Mouse (Mus musculus) CD4-positive, CD25-positive, alpha-beta regulatory T cell, adult 2 months (primary cell): ENCODE measurements around the gene Lsm14b.

Experiments
- DNase-seq: peaks from one replicate; pipeline ENCODE4 v3.0.0-alpha.2; 2012; ENCODE audit warnings: low read depth, low spot score

Lsm14b gene

DNA sequence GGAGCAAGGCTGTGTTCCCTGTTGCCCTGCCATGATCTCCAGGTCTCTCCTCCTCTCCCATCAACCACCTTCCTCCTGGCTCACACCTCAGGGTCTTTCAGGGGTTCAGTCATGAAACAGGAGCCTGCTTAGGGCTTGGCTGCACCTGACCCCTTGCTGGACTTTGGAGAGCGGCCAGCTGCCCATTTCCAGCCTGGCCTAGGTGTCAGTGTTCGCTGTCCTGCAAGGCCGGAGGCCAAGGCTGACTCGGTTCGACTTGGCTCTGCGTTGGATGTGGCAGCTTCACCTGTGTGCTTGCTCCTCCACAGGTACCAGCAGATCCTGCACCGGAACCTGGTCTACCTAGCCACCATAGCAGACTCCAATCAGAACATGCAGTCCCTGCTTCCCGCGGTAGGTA, 28.2 kb downstream of the Lsm14b start:
- DNase-seq = no peak

DNA sequence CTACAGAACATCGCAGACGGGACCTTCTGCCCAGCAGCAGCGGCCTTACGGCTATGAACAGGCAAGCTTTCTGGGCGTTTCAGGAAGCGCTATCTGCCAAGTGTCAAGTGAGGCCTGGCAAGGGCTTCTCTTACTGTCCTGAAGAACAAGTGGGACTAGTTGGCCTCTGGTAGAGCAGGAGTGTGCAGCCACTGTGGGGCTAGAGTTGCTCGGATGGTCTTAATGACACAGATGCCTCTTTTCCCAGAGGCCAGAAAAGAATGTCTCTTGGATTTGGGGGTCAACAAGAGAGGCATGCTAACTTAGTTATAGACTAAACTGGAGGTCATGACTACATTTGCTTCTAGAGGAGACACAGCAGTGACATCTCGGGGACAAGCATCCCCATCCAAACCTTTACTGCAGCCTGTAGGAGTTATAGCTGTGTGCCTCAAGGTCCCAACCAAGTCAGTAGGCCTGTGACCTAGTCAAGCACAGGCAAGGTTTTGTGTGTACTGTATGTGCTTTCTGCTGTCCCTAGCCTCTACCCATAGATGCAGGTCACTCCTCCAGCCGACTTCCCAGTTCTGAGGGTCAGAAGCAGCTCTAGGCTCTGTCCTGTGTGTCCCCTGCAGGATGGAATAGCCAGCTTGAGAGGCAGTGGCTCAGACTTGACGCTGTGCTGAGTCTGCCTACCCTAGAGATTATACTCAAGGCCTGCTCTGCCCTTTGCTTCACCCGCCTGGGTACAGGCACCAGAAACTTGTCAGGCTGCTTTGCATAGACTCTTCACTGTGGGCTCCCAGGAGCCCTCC, 38.7 kb downstream of the Lsm14b start:
- DNase-seq = no peak

DNA sequence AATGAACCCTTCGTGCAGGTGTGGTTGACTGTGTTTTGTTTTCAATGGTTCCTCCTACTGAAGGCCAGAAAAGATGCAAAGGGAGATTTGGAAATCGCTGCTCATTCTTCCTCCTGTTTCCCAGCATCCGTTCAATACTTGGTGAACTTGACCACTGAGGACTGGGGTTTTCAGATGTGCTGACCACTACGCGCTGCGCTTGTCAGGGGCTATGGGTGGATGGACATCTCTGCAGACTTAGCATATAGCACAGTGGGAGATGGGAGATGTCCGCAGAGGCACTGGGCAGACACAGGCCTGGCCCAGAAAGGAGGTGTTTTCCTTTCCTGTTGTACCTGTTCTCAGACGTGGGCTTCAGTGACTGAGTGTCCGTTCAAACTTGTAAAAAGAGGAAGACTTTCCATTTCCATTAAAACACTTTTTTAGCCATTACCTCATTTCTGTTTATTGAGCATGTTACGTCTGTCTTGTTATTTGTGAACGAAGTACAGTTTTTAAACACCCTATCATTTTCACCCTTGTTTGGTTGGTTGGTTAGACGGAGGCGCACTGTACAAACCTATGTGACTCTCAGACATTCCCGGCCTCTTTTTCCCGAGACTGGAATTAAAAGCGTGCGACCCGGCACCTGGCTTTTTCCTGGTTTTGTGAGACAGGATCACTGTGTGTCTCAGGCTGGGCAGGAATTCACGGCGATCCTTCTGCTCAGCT, 45.1 kb downstream of the Lsm14b start:
- DNase-seq = no peak

DNA sequence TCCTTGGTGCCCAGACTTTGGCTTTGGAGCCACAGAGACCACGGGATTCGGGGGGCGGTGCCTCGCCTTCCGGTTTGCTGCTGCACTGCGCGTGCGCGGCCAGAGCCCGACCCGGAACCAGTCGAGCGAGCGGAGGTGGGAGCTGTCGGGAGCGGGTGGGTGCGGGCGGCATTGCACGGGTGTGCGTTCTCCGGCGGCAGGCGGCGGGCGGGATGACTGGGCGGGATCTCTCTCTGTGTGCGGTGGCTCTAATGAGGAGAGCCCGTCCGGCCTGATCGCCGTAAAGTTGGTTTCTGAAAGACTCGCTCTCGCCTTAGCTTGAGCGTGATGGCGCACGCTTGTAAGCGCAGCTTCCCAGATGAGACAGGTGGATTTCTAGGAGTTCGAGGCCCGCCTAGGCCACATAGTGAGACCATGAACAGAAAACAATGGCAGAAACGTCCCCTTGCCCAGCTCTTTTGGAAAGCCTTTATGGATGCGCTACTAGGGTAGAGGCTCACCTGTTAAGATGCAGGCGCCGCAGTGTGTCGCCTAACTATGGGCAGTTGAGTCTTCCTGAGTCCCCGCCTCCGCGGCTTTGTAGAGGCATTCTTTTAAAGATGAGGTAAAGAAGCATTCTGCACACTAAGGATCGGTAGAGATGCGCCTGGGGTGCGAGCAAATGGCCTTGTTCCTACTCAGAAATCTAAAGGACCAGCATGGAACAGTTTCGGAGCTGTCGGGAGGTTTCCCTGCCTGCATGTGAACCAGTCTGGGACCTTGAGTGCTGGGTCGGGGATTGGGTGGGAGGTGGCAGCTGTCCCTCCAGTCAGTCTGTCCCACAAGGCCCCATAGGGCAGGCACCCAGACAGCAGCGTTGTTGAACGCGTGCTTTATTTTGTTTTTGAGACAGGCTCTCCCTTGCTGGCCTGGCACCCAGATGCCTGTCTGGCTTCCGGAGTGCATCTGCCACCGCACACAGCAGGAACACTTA, 46.0 kb downstream of the Lsm14b start, which contains the start of gene Mtg2:
Mtg2 (plus strand) TSS at position 108 of the 973 bp plus-strand sequence.
- peak; percentile 95 for DNase-seq

DNA sequence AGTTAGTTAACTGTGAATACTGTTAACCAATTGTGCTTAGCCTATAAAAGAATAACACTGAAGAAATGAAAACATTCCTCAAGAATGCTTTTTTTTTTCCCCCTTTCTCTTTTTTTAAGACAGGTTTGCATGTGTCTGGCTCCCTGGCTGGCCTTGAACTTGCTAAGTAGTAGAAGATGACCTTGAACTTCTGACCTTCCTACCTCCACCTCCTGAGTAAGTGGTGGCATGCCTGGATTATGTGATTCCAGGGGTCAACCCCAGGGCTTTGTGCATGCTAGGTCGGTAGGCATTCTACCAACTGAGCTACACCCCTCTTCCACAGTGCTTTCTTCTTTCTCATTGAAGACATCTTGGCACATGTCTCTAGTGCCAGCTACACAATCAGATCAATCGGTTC, 46.9 kb downstream of the Lsm14b start:
- no peak for DNase-seq

DNA sequence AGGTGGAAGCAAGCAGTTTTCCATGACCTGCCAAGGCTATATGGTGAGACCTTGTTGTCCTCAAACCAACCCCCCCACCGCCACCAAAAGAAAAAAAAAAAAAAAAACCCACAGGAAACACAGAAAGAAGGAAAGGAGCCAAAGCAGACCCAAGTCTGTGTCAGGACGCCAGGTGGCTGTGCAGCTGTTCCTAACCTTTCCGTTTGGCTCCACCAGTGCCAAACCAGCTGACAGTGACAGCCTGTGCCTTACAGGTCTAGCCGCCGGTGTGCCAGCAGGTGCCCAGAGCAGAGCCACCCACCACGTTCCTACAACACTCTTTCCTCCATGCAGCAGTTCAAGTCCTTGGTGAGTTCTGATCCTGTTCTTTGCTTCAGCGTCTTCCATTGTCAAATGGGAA, 48.1 kb downstream of the Lsm14b start:
- DNase-seq = no peak

DNA sequence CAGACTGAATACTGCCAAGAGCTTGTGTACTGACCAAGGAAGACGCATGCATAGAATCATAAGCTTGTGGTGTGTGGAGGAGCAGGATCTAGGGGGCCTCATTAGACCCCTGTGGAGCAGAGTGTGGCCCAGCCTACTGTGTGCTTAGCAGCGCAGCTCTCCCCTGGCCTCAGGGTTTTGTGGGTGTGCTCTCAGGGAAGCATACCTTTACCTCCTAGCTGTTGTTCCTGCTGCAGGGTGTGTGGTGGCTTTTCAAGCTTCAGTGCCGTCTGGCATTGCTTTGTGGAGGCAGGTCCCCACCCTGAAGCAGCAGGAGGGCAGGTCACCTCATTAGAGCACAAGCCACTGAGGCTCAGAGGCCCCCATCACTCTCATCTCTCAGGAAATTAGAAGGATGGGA, 52.8 kb downstream of the Lsm14b start:
- DNase-seq = no peak

DNA sequence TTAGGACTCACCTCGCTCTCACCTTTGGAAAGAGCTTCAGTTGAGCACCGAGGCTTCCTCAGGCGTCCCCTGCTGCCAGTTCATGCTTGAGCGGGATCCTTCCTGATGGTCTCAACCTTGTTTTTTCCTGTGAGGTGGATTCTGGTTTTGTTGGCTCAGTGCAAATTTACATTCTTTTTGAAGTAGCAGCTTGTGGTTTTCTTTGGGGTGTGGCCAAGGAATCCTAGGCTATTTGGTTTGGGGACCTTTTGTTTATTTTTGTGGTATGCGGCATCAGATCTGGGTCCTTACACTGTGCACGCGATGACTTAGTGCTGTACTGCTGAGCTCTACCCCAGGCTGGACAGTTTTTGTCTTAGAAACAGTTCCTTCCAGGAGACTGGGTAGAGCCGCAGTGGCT, 55.9 kb downstream of the Lsm14b start:
- DNase-seq = no peak

DNA sequence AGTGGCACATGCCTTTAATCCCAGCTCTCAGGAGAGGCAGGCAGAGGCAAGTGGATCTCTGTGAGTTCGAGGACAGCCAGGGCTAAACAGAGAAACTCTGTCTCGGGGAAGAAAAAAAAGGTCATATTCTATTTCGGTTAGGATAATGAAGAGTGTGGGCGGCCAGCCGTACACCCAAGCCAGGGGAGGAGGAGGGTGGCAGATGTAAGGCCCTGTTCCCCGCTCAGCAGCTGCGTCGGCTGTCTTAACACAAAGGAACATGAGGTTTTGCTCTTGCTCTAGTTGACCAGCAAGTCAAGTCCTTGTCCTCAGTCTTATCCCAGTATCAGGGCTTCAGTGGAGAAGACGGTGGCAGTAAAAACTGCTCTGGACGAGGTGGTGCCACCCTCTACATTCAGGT, 58.3 kb downstream of the Lsm14b start:
- DNase-seq = no peak

DNA sequence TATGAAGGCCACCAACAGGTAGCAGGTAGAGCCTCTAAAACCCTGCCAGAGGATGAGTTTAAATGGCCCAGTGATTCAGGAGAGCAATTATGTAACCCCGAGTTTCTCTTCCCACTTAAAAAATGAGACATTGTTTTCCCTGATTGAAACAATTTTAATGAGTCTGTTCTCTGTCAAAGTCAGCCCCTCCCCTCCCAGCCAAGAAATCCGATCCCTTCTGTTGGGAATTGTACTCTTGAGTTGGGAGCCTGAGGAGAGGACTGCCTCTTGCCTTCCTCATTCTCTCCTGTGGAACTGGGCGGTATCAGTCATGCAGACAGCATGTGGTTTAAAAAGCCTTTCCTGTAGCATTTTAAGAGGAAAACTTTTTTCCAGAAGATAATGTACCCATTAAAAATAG, 59.8 kb downstream of the Lsm14b start:
- DNase-seq = no peak
